Mouse (Mus musculus): ENCODE measurements at regions not wholly inside any gene's neighbourhood (a gene's known extent, or its start where the extent isn't known, plus 50 kb on each side); places are given as distances from the start of the nearest gene placed in this dataset.

DNA sequence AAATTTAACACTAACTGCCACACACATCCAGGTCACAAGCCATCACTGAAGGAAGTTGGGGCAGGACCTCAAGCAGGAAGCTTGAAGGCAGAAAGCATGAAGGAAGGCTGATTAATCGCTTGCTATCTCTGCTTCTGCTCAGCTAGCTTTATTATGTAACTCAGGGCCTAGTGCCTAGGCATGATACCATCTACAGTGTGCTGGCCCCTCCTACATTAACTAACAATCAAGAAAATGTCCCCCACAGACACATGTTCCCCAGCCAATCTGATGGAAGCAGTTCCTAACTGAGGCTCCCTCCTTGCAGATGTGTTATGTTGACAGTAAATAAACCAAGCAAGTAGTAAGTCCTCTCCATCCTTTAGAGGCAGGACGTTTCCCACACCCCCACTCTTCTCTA lies 186.6 kb downstream of the Pfkfb3 start:
- H3K4me3 ChIP-seq (ENCODE audit: insufficient read depth, low read depth, low read length) = no peak overlapping the region
- 66% methylated on average over 2 of the region's 2 CpGs for WGBS
- H3K4me1 ChIP-seq (ENCODE audit: control insufficient read depth, insufficient read depth, low read length) = peaks cover 13% of the 10 kb centered on the region
- no peak overlapping the region for H3K27ac ChIP-seq (replicated peaks; ENCODE audit: insufficient read depth, low read depth, low read length)
- no peaks in the 10 kb centered on the region for H3K79me2 ChIP-seq (ENCODE audit: control insufficient read depth, insufficient read depth, low read length)
- DNase-seq (ENCODE audit: extremely low read depth, low read depth, low spot score) = no peak
- H3K9ac ChIP-seq (ENCODE audit: low read depth, low read length) = no peak overlapping the region
- H3K36me3 ChIP-seq (ENCODE audit: control insufficient read depth, insufficient read depth, low read length) = no peaks in the 10 kb centered on the region
- no peaks in the 10 kb centered on the region for H3K27me3 ChIP-seq (ENCODE audit: control insufficient read depth, insufficient read depth, low read length)
- no peak for TF ChIP-seq POLR2A (IDR thresholded peaks at IDR 0.05; ENCODE audit: extremely low read depth, insufficient read depth, low read length)
- no peak for TF ChIP-seq CTCF (IDR thresholded peaks at IDR 0.05; ENCODE audit: low read depth, low read length)

DNA sequence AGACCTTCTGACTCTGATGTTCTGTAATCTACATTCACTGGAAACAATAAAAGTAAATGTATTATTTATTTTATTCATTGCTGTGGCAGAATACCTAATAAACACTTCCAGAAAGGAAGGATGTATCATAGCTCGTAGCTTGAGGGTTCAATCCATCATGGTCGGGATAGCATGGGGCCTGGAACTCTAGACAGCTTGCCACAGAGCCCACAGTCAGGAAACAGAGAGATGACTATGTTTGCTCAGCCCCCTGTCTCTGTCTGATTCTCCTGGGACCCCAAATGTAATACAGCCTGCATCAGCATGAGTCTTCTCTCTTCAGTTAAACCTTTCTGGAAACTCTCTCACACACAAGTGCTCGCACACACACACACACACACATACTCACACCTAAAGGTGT lies 188.1 kb downstream of the Pfkfb3 start:
- H3K4me3 ChIP-seq (ENCODE audit: insufficient read depth, low read depth, low read length) = no peak overlapping the region
- no peak overlapping the region for H3K27ac ChIP-seq (replicated peaks; ENCODE audit: insufficient read depth, low read depth, low read length)
- H3K27me3 ChIP-seq (ENCODE audit: control insufficient read depth, insufficient read depth, low read length) = no peaks in the 10 kb centered on the region
- TF ChIP-seq POLR2A (IDR thresholded peaks at IDR 0.05; ENCODE audit: extremely low read depth, insufficient read depth, low read length) (no peak), CTCF (IDR thresholded peaks at IDR 0.05; ENCODE audit: low read depth, low read length) (no peak)
- H3K4me1 ChIP-seq (ENCODE audit: control insufficient read depth, insufficient read depth, low read length) = peaks cover 20% of the 10 kb centered on the region
- DNase-seq (ENCODE audit: extremely low read depth, low read depth, low spot score) = no peak
- WGBS = 87% methylated on average over 3 of the region's 3 CpGs
- H3K36me3 ChIP-seq (ENCODE audit: control insufficient read depth, insufficient read depth, low read length) = no peaks in the 10 kb centered on the region
- no peak overlapping the region for H3K9ac ChIP-seq (ENCODE audit: low read depth, low read length)
- no peaks in the 10 kb centered on the region for H3K79me2 ChIP-seq (ENCODE audit: control insufficient read depth, insufficient read depth, low read length)

DNA sequence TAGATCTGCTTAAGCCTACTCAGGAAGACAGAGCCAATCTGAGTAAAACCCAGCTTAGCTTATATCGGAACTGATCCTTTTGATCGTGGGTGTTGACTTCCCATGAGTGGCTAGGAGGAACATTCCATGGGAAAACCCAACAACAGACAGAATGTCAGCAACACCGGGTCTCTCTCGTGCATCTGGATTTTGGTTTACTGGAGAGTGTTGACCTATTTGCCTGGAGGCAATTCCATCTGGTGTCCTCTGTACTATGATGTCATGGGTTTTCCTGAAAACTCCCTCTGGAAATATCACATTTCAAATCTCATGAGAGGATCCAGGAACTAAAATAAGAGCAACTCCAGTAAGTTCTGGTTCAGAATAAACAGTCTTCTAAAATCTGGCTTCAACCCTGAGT lies 188.5 kb downstream of the Pfkfb3 start:
- Histone ChIP-seq H3K27ac (replicated peaks; ENCODE audit: insufficient read depth, low read depth, low read length) (no peak overlapping the region), H3K9ac (ENCODE audit: low read depth, low read length) (no peak overlapping the region), H3K4me3 (ENCODE audit: insufficient read depth, low read depth, low read length) (no peak overlapping the region), H3K79me2 (ENCODE audit: control insufficient read depth, insufficient read depth, low read length) (no peaks in the 10 kb centered on the region), H3K36me3 (ENCODE audit: control insufficient read depth, insufficient read depth, low read length) (no peaks in the 10 kb centered on the region), H3K27me3 (ENCODE audit: control insufficient read depth, insufficient read depth, low read length) (no peaks in the 10 kb centered on the region), H3K4me1 (ENCODE audit: control insufficient read depth, insufficient read depth, low read length) (peaks cover 20% of the 10 kb centered on the region)
- peak; percentile 62 for DNase-seq (ENCODE audit: extremely low read depth, low read depth, low spot score)
- TF ChIP-seq POLR2A (IDR thresholded peaks at IDR 0.05; ENCODE audit: extremely low read depth, insufficient read depth, low read length) (no peak), CTCF (IDR thresholded peaks at IDR 0.05; ENCODE audit: low read depth, low read length) (no peak)
- WGBS = 57% methylated on average over 4 of the region's 4 CpGs

DNA sequence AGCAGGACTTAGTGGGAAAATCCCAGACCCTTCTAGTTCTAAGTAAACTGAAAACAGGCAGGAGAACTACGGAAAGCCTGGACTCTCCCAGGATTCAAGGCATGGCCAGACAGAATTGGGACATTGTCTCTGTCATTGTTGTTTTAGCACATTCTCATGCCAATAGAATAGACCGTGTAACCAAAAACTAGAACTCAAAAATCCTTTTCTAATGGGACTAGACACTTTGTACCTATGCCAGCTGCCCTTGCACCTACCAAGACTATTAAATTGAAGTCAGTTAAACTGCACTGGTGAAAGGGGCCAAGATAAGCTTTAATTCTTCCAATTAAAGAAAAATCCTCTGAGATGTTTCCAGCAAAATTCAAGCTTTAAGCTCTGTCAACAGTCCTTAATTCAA lies 189.8 kb downstream of the Pfkfb3 start:
- TF ChIP-seq POLR2A (IDR thresholded peaks at IDR 0.05; ENCODE audit: extremely low read depth, insufficient read depth, low read length) (no peak), CTCF (IDR thresholded peaks at IDR 0.05; ENCODE audit: low read depth, low read length) (no peak)
- H3K4me1 ChIP-seq (ENCODE audit: control insufficient read depth, insufficient read depth, low read length) = peaks cover 20% of the 10 kb centered on the region
- H3K9ac ChIP-seq (ENCODE audit: low read depth, low read length) = no peak overlapping the region
- H3K27me3 ChIP-seq (ENCODE audit: control insufficient read depth, insufficient read depth, low read length) = no peaks in the 10 kb centered on the region
- H3K36me3 ChIP-seq (ENCODE audit: control insufficient read depth, insufficient read depth, low read length) = no peaks in the 10 kb centered on the region
- H3K27ac ChIP-seq (replicated peaks; ENCODE audit: insufficient read depth, low read depth, low read length) = peak overlapping the region; percentile 66
- WGBS = 17% methylated on average over 2 of the region's 2 CpGs
- DNase-seq (ENCODE audit: extremely low read depth, low read depth, low spot score) = peak; percentile 79
- H3K79me2 ChIP-seq (ENCODE audit: control insufficient read depth, insufficient read depth, low read length) = no peaks in the 10 kb centered on the region
- no peak overlapping the region for H3K4me3 ChIP-seq (ENCODE audit: insufficient read depth, low read depth, low read length)

DNA sequence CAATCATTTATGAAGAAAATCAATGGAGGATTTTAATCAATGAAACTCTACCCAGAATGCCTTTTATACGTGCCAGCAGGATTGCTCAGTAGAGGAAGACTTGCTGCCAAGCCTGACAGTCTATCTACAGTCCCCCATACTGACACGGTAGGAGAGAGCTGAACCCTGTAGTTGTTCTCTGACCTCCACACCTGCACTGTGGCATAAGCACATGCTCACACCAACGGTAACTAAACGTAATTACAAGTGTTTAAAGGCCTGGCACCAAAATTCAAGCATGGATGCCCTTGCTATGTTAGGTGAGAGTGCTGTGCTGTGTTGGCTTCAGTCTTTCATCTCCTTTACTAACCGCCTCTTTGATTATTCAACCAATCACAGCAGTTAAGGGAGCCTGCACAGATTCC lies 190.8 kb downstream of the Pfkfb3 start:
- DNase-seq (ENCODE audit: extremely low read depth, low read depth, low spot score) = peak; percentile 98
- Histone ChIP-seq H3K9ac (ENCODE audit: low read depth, low read length) (no peak overlapping the region), H3K4me1 (ENCODE audit: control insufficient read depth, insufficient read depth, low read length) (peaks cover 20% of the 10 kb centered on the region), H3K4me3 (ENCODE audit: insufficient read depth, low read depth, low read length) (no peak overlapping the region), H3K79me2 (ENCODE audit: control insufficient read depth, insufficient read depth, low read length) (no peaks in the 10 kb centered on the region), H3K27ac (replicated peaks; ENCODE audit: insufficient read depth, low read depth, low read length) (peak overlapping the region; percentile 74), H3K36me3 (ENCODE audit: control insufficient read depth, insufficient read depth, low read length) (no peaks in the 10 kb centered on the region), H3K27me3 (ENCODE audit: control insufficient read depth, insufficient read depth, low read length) (no peaks in the 10 kb centered on the region)
- TF ChIP-seq POLR2A (IDR thresholded peaks at IDR 0.05; ENCODE audit: extremely low read depth, insufficient read depth, low read length) = no peak
- no peak for TF ChIP-seq CTCF (IDR thresholded peaks at IDR 0.05; ENCODE audit: low read depth, low read length)
- WGBS = 25% methylated on average over 5 of the region's 5 CpGs

DNA sequence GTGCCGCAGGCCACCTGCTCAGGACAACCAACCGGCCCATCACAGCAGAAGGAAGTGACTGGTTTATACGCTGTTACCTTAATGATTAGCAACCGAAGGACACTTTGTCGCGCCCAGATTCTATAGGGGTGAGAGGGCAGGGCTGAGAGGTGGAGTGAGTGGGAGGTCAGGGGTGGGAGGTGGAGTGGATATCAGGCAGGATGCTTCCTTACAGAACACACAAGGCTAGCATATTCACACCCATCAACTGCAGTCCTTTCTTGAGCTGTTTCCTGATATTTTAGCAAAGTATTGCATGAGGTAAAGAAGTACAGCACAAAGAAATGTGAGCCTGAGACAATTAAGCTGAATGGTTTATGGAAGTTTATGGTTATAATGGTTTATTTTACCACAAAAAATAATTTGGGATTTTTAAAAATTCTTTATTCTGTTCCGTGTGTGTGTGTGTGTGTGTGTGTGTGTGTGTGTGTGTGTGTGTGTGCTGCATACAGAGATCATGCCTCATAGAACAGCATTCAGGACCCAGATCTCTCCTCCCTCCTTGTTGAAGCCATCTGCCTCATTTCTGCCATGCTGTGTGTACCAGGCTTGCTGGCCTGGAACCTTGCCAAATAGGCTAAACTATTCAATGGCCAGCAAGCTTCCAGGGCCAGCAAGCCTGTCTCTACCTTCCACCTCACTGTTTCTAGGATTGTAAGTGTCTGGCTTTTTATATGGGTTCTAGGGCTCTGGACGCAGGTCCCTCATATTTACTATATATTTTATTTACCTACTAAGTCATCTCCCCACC lies 190.5 kb downstream of the Prkcq start:
- Histone ChIP-seq H3K4me3 (ENCODE audit: insufficient read depth, low read depth, low read length) (no peak overlapping the region), H3K4me1 (ENCODE audit: control insufficient read depth, insufficient read depth, low read length) (peaks cover 20% of the 10 kb centered on the region), H3K79me2 (ENCODE audit: control insufficient read depth, insufficient read depth, low read length) (no peaks in the 10 kb centered on the region), H3K27me3 (ENCODE audit: control insufficient read depth, insufficient read depth, low read length) (no peaks in the 10 kb centered on the region), H3K27ac (replicated peaks; ENCODE audit: insufficient read depth, low read depth, low read length) (peak overlapping the region; percentile 72), H3K9ac (ENCODE audit: low read depth, low read length) (no peak overlapping the region), H3K36me3 (ENCODE audit: control insufficient read depth, insufficient read depth, low read length) (no peaks in the 10 kb centered on the region)
- WGBS = 58% methylated on average over 8 of the region's 8 CpGs
- TF ChIP-seq POLR2A (IDR thresholded peaks at IDR 0.05; ENCODE audit: extremely low read depth, insufficient read depth, low read length) (no peak), CTCF (IDR thresholded peaks at IDR 0.05; ENCODE audit: low read depth, low read length) (no peak)
- no peak for DNase-seq (ENCODE audit: extremely low read depth, low read depth, low spot score)
